Mouse (Mus musculus) skeletal muscle tissue, adult 2 months (tissue): ENCODE measurements around the gene Tnn.

ENCODE experiments used
- DNase-seq: peaks from one replicate; pipeline ENCODE4 v3.0.0-alpha.2; 2012; ENCODE audit warnings: low read depth, low spot score

Gene Tnn

DNA sequence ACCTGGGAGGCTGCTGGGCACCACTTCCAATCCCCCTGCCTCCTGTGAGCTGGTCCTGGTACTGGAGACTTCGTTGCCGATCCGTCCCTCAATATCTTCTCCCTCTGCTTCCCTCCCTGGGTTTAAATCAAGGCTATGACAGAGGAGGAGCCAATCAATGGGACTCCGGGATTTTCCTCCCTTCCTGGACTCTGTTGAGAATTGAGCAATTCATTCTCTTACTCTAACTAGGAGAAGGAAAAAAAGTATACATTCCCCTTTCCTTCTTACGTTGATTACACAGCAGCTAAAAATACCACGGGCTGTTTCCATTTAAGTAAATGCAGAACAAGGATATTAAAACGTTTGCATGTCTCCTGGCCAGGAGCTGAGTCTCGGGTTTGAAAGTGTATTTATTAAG, at the start of gene Tnn:
Gene Tnn (minus strand): TSS at position 101 of the 400 bp plus-strand sequence.
- no peak for DNase-seq

DNA sequence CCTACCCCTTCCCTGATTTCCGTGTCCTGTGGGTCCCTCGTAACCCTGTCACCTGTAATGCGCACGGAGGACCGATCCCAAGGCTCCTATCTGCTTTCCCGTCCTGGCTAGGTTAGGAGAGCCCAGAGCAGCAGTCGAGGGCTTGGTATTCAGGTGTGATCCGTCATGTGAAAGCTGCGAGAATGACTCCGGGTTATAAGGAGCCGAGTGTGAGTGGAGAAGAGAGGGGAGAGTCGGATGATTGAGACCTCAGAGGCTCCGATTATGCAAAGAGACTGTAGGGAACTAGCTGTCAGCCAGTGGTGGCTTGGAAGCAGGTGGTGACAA, 41.9 kb upstream of the Tnn start:
- DNase-seq, result no peak

DNA sequence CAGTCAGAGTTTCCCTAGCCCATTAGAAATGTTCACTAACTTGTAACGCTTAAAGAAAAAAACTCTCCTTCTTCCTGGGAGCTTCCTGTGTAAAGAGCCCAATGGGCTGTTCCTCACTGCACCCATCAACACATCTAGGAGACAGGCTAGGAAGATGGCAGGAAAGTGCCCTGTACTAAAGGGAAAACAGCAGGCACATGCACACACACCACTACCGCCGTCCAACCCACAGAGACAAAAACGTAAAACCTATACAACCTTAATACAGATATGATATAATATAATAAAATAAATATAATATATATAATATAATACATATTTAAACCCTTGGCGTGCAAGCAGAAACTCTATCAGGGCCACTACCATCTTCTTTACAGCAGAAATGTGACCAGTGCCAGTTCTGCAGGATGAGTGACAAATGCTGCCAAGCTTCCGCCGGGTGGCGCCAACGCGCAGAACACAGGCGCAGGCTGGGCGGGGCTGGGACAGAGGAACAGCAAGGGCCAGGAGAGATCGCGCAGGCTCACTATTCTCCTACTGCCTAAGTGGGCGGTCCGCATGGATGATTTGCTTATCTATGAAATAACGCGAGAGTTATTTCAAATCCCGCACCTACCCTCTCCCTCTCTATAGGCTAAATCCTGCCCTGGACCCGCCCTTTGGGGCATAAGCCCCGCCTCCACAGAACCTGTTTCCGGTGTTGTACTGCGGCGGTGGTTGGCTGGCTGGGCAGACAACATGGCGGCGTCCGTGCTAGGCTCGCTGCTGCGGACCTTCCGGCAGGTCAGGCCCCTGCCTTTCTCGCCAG, 41.4 kb upstream of the Tnn start, which contains the start of gene Mrps14:
Gene Mrps14 (plus strand): TSS at position 687 of the 808 bp plus-strand sequence.
- peak; percentile 99 for DNase-seq

DNA sequence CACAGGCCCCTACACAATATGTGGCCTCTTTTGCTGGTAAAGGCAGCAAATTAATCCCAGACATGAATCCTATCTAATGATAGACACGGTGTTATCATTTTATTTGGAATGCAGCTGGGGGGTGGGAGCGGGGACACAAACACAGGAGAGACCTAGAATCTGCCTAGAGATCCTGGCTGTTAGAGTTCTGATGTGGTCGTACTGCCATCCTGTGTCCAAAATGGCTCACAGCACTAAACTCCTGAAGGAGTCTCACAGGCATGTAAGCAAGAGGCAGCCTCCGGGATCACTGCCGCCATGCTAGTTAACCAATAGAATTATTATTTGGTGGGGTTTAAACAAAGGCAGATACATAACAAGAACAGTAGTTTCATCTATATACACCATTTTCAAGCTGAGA, 31.1 kb upstream of the Tnn start:
- no peak for DNase-seq

DNA sequence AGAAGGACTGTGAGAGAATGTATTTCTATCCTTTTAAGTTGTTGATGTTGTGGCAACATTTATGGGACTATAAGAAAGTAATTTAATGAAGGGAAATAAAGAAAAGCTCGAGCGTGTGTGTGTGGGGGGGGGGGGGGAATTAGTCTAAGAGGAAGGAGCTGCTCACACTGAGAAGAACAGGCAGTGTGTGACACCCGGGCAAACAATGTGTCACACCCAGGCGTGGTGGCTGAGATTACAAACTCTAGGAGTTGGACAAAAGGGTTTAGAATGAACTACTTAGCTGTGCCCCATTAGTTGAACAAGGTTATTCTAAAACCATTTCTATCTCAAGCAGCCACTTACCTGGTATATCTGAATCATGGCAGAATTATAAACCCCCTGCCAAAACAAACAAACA, 27.8 kb upstream of the Tnn start:
- no peak for DNase-seq

DNA sequence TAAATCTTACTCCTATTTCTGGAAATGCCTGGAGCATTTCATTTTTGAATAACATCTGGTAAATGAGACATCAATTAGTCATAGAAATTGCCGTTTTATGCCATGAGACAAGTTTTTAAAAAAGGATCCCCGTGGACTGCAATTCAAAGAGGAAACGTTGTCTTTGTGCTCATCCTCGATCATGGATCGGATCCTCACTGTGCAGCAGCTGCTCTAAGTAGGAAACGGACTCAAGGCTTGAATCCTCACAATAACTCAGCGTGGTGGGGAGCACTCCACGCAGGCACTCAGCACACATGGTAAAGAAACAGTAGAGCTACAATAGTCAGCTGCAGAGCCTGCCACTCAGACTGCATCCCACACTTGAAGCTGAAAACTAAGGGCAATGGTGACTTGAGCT, 23.5 kb upstream of the Tnn start:
- DNase-seq, result no peak

DNA sequence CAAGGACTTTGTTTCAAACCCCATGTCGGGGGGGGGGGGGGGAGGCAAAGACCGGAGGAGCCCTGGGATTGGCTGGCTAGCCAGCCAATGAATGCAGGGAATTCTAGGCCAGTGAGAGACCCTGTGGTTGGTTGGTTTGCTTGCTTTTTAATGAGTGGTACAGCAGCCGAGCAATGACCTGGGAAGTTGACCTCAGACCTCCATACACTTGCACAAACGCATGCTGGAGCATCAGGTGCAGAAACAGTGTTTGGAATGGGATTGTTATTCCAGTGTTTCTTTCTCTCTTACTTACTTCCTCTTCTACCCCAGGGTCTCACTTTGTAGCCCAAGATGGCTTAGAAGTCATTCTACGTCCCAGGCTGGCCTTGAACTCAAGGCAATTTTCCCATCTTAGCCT, 13.2 kb upstream of the Tnn start:
- DNase-seq, result no peak

DNA sequence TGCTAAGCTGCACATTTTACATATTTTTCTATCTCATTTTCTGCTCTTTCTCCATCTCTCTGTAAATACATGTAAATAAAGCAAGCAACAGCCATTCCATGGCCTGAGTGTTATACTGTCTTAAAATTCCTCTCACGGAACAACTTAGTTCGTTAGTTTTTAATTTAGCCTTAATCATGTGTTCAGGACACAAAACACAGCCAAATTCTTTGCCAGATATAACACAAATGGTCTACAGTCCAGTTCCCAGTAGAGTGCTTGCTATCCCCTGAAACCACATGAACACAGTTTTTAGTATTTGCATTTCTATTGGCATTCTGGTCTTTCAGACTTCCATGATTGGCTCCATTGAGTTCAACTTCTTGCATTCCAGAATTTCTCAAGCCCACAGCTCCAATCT, 4.8 kb upstream of the Tnn start:
- DNase-seq, result no peak

DNA sequence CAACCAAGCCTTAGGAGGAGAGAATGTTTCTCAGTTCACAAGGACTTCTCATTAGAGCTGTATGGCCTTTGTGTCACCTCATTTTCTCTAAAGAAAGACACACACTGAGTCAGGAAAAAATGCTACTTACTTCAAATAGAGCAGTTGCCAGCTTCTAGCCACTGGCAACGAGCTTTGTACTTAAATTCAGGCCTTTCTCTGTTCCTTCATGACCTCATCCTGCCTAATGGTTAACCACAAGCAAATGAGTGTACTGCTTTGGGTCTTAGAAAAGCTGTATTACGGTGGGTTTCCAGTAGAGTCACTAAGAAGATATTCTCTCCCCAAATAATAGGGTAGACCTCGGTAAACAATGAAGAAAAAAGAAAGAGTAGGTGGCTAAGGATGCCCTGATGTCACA, 2.7 kb downstream of the Tnn start:
- DNase-seq, result no peak

DNA sequence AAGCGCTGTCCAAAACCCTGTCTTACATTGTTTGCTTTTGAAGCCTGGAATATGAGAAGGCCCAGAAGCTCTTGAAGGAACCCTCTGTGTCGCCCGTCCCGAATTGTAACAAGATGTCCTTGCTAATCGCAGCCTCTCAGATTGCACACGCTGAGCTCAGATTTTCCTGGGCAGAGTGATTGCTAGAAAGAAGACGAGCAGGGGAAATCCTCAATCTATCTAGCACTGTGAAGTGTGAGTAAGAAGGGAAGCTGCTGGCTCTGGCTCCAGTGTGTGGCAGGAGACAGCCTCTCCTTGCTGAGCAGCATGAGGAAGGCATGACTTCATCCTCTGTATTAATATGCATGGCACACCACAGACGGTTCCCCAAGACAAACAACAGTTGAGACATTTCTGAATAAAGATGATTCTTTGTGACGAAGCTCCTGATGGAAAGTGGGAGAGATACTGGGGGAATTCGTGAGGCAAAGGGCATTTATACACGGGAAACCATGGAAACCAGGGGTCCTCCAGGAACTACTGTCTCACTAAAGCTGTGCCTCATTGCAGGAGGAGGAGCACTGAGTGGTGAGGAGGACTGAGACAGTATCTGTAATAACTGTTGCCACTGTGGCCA, 4.0 kb downstream of the Tnn start:
- DNase-seq, result no peak

DNA sequence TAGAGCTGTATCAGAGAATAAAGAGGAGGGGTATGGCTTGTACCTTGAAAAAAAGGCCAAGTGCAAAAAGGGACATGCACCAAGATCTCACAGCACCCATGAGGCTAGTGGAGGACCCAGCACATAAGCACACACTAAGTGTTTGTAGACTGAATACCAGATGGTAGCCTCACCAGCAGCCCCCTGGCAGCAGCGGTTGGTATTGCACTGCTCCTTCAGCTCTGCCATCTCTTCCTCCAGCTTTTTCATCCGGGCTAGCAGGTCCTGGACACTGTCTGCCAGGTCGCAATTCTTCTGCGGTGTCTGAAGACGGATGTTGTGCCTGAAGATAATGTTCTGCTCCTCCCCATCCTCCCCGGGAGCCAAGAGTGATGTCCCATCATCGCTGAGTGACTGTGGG, 6.1 kb downstream of the Tnn start:
- no peak for DNase-seq

DNA sequence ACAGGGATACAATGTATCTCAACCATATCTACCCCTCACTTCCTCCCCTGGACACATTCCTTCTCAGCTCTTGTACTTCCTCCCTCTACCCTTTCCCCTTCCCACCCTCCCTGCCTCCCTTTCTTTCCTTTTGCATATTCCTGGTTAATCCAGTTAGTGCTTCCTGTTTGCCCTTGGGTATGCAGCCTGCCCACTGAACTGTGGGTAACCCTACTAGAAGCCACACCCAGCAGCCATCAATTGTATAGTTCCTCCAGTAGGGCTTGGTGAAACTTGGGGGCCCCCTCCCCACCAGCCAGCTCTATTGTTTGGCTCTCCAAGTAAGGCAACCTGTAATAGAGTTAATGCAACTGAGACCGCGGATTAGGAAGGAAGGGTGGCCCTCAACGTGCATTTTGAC, 7.8 kb downstream of the Tnn start:
- no peak for DNase-seq

DNA sequence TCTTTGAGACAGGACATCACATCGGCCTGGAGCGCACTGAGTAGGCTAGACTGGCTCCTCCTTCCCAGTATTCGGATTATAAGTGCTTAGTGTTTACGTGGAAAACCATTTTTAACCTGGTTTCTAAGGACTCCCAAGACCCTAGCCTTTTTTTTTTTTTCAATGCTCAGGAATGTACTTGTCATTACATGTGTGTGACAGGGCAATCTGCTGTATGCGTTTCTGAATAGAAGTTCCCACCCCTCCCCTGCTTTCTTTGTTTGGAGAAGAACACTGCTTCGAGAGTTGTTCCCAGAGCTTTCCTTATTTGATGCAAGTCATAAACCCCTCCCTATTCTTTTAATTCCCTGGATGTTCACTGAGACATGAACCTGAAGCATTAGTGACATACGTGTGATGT, 9.0 kb downstream of the Tnn start:
- no peak for DNase-seq

DNA sequence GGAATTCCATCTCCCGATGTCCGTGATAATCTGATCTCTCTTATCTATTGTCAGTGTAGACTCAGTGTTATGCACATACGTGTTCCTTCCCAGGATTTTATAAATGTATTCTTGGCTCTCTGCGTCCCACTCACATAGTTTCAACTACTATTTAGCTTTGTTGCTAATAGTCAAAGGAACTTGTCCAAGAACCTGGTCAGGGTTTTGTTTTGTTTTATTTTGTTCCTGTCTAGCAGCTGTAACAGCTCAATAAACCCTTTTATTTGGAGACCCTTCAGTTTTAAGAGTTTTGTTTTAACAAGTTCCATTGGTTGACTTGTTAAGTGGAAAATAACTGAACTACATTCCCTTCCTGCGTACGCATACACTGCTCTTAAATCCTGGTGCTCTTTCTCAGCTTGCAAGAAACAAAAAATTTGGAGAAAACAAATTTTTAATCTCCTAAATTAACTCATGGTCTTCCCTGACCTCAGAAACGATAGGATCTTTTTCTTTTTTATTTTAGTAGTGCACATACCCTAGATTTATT, 17.0 kb downstream of the Tnn start:
- no peak for DNase-seq

DNA sequence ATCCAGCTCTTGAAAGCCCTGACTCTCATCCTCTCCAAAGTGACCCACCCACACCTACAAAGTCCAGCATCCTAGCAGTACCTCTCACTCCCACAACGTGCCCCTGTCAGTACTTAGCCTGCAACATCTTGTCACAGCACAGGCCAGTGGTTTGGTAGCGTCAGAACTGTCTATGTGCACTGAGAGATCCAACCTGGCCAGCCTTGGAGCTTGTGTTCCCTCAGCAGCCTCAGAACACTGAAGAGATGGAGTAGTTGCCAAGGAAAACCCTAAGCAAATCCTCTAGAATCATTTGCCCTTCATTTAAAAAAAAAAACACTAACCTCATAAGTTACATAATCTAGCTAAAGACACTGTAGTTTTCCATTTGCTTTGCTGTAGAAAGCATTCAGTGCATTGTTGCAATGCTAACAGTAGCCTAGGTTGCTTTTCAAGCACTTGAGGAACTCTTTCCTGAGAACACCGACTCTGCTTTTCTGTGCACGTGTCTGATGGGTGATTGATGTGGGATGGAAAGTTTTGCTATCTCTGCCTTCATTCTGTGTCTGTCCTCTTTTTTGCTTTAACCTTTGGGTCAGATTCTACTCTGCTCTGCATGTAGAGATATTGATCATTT, 19.8 kb downstream of the Tnn start:
- DNase-seq, result no peak

DNA sequence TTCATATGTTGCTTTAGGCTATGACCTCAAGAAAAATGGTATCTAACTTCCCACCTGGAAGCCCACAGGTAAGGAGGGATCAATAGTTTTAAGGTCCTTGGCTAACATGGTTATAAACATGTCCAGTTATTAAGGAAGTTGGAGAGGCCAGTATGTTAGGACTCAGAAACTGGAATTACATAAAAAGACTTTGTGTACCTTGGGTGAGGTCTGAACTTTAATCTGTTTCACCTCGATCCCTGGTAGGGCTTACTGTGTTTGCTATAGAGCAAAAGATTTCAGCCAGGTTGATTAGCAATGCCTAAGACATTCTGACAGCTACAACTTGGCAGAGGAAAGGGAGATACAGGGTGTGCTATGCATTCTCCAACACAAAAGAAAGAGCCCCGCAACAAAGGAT, 29.4 kb downstream of the Tnn start:
- no peak for DNase-seq

DNA sequence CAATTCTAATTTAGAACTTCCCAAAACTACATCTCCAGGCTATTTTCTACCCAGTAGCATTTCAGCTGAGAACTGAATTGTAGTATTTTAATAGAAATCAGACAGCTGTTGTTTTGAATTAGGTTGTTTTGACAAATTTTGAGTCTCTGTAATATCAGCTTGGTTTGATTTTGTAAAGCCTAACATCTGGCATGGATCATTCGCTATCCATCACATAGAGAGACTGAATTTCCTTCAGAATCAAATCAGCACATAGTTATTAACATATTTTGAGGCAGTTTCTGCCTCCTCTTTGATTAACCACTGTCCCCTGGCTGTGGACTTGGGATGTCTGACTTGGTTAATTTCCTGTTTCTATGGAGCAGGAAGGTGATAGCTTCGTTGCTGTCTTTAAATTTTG, 44.8 kb downstream of the Tnn start:
- DNase-seq, result no peak

DNA sequence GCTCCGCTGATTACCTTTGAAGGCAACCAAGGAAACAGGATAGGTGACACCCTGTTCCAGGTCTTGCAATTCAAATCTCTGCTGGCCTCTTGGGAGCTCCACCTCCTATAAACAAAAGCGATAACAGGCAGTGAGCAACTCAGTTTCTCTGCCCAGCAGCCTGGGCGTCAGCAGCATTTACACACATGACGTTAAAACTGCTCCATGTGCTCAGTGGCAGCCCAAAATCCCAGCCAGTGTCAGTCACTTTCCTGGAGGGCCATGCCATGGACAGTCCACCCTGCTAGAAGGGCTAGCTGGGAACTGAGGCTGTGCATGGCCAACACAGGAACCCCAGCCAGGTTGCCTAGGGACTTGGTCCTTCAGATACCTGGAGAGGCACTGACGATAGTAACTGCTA, 48.0 kb downstream of the Tnn start:
- DNase-seq, result no peak

DNA sequence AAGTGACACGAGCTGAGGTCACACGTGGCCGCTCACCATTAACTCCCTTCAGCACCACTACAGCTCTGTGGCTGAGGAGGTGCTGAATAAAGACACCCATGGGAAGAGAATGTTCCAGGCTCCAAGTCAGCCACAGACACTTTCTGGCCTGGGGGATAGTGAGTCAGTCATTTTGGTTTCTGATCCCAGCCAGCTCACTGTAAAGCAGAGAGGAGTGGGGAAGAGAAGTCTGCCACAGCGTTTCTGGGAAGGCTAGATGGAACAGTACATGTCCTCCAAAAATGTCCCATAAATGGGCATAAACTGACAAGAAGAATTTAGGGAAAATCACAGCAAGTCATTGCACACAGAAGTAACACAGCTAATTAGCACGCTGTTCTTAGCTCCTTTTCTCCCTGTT, 52.4 kb downstream of the Tnn start:
- DNase-seq, result peak; percentile 13

DNA sequence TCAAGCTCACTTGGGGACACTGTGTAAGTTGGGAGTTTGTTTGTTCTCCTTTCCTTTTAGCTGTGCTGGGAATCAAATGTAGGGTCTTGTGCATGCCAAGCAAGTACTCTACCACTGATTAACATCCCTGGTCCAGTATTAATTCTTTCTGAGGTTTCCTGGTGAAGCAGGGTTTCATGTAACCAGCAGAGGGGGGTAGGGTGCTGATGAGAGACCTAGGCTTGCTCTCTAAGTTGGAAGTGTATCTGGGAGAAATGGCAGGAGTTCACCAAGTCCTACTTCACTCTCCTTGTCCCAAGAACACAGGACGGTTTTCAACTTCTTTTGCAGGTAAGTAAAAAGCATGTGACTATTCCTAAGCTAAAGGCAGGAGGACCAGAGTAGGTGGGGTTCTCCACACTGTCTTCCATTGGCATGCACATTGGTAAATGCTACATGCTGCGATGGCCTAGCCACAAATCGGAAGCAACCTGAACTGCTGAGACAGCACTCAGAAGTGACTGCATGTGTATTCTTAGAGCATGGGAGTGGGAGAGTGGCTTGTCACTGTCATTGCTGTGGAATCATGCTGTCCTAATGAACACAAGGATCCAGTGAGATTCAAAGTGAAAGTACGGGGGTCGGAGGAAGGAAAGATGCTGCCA, 53.6 kb downstream of the Tnn start:
- DNase-seq, result no peak

DNA sequence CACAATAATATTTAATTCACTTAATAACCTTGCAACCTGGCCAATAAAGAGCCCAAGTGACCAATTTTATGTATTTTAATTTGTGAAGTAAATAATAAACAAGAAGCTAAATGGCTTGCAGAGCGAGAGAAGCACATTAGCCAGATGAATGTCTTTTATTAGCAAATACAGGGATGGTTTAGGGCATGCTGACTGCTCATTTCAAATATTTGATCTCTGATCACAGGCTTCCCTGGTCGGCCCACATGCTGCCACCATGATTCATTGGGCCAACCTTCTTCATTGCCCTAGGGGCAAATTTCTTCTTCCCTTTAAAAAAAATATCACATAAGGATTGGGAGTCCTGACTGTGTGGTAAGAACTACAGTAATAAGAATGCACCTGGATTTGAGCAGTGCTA, 66.7 kb downstream of the Tnn start:
- no peak for DNase-seq

DNA sequence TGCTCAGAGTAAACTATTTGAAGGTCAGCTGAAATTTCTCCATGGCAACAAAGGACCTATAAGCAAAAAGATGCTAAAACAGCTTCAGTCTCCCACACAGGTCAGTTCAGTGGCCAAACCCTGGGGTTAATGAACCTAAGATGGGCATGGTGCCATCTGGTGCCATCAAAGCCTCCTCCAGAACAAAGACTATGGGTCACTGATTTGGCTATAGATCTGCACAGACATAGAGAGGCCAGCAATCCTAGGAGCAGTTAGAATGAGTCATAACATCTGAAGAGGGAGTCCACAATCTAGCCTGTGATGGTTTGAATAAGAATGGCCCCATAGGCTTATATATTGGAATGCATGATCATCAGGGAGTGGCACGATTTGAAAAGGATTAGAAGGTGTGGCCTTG, 69.1 kb downstream of the Tnn start:
- no peak for DNase-seq
